Mouse (Mus musculus): ENCODE data around the gene Slc5a8. TPM values are rescaled to one million over a fixed set of nuclear protein-coding genes. Genes with fewer than 3 reads are reported as not detected.

Slc5a8 gene
- total RNA-seq (2022): under 1 TPM in 1 of 4 experiments, not detected in 3; 0.14 TPM

DNA sequence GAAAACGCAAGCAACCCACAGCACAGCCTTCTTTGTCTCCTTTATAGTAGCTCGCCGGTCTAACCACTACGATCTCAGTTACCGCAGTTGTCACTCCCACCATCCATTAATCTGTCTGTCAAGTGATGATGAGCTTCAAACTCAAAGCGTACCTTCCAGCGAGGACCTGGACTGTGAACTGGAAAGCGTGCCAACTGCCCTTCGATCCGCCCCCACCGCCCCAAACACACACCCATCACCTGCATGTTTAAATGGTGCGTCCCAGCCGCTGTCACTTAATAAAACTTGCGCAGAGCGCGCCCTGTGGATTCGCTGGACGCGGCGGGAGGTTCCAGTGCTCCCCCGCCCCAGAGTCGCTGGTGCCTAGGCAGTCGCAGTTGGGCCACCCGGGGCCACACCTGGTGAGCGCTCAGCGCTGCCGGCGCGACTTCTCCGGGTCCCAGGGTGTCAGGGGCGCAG, at the start of gene Slc5a8:
TSS of gene Slc5a8 (plus strand) at position 361 of the 459 bp plus-strand sequence.
- DNase-seq (ENCODE audit: low spot score in 2 of 2): no peak

DNA sequence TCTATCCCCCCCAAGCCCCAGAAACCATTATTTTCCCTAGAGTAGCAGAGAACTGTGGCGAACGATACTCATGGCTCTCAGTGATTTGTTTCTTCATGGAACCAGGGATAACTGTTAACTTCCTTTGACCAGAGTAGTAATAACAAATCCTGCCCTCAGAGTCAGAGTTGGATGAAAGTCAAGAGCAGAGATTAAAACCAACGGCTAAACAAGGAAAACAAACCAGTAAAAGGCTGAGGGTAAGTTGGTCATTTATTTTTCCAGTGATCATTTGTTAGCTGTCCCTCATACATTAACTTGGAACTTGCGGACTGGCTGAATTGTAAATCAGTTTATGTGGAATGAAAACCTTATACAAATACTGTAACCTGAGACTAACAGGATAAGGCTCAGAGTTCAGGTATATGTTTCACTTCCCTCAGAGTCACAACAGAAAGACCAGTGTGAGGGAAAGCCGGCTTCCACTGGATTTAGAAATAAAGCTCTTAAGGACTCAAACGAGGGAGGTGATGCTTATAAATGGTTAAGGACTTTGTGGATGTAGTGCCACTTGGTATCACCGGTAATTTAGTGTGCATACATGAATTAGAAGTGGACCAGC, 36.8 kb upstream of the Slc5a8 start:
- no peak for DNase-seq (ENCODE audit: low spot score in 2 of 2)

DNA sequence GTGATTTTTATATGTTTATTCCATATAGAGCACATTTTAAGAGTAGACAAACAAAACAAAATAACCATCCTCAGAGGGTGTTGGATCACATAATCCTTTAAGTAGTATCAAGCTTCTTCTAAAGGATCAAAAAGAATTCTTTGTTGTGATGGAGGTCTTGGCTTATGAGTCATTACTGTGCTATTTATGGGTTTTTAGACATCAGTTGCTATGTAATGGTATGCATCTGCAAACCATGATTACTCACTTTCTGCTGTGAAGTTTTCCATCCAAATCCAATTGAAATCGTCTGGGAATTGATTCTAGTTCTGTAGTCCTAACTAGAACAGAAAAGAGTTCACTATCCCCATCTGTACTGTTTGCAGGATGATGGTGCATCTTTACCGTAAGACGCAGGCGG, 35.8 kb upstream of the Slc5a8 start:
- no peak for DNase-seq (ENCODE audit: low spot score in 2 of 2)

DNA sequence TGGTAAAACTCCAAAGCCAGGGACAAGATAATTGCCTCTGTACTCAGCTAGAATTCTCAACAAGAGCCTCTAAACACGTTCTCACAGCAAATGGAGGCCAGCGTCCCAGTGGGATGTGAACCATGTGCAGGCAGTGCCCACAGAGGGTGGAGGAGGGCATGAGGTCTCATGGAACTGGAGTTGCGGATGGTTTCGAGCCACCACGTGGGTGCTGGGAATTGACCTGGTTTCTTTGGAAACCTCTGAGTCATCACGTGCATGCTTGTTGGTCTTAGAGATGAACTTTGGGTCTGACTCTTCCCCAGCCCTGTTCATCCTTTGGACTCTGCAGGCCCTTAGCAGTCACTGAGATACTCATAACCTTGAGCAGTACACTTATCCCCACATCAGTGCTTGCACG, 32.5 kb upstream of the Slc5a8 start:
- no peak for DNase-seq (ENCODE audit: low spot score in 2 of 2)

DNA sequence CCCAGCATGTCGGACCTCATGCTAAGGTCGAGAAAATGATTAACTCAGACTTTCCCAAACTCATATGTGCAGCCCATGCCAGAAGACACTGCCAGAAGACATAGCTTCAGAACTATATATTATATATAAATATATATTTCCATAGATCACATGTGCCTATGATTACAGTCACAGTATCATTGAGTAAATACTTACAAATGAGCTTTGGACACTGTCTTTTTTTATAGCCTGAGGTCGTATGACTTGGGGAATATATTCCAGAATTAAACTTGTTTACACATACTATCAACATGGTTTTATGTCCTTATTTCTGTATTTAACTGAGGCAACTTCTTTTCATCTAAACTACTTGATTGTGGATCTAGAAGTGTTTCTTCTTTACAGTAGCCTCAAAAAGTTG, 24.9 kb upstream of the Slc5a8 start:
- DNase-seq (ENCODE audit: low spot score in 2 of 2): no peak

DNA sequence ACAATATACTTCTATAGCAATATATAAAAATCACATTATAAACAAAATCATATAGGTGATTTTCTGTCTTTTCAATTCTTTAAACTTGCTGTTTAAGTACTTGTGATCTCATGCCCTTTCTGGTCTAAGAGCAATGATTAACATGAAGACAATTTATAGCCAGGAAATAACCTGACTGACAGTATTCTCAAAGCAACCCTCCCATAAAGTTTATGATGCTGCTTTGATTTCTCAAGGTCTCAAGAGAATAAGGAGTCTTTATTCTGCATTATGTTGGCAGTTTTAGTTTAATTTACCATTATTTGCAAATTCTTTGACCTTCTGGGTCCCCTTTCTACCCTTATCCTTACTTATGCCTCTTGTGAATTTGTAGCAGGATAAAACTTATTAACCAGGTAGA, 24.4 kb upstream of the Slc5a8 start:
- no peak for DNase-seq (ENCODE audit: low spot score in 2 of 2)

DNA sequence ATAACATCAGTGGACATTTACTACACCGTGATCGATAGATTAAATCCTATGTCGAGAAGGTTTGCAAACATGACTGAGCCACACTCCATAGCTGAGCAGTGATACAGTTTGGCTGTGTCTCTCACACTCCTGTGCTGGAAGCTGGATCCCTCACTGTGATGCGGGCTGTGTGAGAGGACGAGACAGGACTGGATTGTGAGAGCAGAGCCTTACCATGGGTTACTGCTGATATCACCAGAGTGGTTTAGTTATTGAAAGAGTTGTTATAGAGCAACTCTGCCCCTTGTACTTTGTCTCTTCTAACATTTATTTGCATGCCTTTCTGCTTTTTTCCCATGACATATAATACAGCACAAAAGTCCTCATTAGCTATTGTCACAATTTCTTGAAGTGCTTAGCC, 23.5 kb upstream of the Slc5a8 start:
- no peak for DNase-seq (ENCODE audit: low spot score in 2 of 2)

DNA sequence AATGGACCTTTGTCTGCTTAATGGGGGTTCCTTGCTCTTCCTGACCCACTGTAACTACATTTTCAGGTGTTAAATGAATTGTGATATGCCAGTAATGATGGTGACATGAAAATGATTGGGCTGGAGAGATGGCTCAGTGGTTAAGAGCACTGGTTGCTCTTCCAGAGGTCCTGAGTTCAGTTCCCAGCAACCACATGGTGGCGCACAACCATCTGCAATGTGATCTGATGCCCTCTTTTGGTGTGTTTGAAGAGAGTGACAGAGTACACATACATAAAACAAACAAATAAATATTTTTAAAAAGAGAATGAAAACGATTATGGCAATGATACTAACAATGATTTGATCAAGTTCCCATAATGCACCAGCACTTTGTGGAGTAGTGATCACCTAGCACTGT, 19.8 kb upstream of the Slc5a8 start:
- DNase-seq (ENCODE audit: low spot score in 2 of 2): no peak

DNA sequence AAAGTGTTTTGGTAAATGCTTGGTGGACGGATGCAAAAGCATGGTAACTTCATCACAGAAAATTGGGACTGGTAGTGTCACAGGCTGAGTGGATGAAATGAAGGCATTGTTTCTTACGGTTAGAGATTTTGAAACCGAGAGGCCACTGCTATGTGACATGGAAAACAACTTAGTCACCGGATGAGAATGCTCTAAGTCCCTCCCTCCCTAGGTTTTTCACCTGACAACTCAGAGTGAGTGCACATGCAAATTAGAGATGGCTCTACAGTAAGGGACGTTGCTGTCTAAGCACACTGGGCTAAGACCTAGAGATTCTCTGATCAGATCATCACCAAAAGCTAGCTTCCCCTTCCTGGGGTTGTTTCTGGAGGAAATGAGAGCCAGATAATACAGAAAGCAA, 10.9 kb upstream of the Slc5a8 start:
- no peak for DNase-seq (ENCODE audit: low spot score in 2 of 2)

DNA sequence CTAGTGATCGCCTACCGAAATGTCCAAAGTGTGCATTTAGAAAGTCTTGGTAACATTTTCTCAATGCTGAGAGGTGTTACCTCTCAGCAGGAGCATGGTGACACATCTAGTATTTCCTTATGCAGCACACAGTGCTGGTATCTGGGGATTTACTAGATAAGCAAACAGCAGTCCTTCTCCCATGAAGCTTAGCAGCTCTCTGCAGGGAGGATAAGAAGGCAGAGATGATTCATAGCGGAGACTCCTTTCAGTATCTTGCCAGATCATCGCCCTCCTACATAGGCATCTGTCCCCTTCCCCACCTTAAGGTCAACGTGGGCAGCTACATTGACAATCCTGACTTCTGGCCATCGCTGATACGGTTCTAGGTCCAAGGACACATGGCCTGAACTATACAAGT, 8.4 kb upstream of the Slc5a8 start:
- DNase-seq (ENCODE audit: low spot score in 2 of 2): no peak

DNA sequence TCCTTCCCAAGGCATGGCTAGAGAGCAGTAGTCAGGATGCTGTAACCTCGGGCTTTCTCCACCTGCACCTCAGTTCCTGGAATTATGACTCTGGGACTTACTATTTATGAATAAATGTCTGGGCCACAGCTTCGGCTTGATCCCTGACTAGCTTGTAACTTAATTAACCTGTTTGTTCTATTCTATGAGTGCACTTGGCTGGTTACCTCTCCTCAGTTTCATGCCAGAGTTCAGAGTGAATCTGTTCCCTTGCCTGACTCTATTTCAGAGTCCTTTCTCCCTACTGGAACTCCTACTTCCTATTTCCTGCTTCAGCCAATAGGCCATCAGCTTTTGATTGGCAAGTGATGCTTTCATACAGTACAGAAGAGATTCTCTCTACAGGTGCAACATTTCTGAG, 2.1 kb upstream of the Slc5a8 start:
- DNase-seq (ENCODE audit: low spot score in 2 of 2): no peak

DNA sequence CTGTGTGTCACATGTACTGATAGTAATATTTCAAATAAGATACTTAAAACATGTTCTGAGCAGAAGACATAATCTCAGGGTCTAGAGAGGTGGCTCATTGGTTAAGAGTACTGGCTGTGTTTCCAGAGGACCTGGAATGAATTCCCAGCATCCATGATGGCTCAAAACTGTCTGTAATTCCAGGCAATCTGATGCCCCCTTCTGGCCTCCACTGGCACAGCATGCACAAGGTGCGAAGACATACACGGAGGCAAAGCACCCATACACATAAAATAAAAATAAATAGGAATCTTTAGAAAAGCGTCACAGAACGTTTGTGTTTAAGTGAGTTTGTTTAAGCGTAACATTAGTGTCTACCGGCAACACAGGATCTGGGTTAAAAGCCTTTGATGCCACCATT, 956 bp upstream of the Slc5a8 start:
- DNase-seq (ENCODE audit: low spot score in 2 of 2): no peak

DNA sequence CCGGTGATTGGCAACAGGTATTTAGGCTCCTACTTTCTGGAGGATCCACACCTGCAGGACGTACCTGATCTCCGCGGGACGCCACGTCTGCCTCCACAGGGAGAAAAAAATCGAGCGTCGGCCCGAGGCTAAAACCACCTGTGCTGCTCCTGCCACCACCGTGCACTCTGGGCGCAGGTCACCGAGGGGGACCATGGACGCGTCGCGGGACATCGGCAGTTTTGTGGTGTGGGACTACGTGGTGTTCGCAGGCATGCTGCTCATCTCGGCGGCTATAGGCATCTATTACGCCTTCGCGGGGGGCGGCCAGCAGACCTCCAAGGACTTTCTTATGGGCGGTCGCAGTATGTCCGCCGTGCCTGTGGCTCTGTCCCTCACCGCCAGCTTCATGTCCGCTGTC, 322 bp downstream of the Slc5a8 start:
- DNase-seq (ENCODE audit: low spot score in 2 of 2): no peak

DNA sequence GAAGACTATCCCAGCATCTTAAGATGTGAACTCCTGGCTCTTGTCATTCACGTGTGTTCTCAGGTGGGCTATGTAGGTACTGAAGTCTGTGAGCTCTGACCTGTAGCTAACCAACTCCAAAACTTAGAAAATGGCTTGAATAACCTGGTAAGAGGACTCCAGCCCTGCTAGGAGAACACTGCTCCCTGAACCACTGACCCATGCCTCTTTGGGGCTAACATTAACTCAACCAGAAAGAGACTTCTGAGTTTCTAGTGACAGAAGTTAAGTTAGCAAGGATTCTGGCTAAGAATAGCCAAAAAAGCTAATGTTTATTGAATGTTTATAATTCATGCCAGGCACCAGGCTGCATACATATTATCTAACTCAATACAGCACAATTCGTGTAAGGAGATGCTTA, 2.6 kb downstream of the Slc5a8 start:
- no peak for DNase-seq (ENCODE audit: low spot score in 2 of 2)

DNA sequence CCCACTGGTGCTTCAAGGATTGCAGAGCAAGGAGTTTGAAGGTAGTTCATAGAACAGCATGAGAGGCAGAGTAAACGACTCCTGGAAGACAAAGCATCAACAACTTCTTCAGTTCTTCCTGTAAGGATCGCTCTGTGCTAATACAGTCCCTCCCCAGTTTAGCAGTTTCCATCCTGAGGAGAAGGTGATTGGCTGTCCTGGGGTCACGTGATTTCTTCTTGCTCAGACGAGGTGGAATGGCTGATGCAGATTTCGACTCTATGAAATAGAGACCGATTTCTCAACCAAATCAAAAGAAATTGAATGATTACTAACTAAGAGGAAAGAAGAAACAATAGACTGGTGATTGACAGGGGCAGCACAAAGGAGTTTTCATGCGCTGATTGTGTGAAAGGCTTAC, 5.6 kb downstream of the Slc5a8 start:
- no peak for DNase-seq (ENCODE audit: low spot score in 2 of 2)

DNA sequence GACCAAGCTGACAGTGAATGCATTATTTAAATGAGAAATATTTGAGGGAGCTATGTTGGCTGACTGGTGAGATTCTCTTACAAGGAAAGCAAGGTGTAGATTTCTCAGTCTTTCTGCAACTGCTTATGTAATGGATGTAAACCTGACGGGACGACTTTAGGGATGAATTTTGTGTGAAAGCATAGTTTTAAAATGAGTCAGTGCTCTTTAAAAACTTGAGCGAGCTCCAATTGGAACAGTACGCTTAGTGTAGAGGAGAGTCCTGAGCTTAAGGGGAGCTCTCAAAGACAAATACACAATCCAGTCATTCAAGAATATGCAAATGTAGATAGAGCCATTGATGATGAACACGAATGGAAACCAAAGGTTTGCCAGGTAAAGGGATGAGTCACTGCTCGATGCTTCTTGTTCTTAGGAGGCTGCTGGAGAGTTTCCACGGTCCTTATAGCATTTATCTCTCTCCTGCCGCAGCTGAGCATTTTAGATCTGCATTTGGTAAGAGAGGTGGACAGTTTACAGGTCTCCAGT, 6.8 kb downstream of the Slc5a8 start:
- no peak for DNase-seq (ENCODE audit: low spot score in 2 of 2)

DNA sequence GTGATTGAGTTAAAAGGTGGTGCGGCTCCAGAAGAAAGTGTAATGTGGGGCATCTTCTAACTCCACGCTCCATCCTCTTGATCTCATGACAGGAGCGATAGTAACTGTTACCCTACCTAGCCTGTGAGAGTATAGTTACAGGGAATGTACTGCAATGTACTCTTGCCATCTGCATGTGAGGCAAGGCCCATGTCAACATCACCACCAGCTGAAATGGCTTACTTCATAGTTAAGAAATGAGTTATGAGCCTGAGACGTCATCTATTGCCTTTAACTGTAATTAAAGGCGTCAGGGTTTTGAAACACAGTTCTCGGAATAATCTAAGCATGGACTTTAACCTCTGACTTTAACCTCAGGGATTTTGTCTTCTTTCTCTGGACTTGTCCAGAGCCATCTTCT, 11.2 kb downstream of the Slc5a8 start:
- no peak for DNase-seq (ENCODE audit: low spot score in 2 of 2)

DNA sequence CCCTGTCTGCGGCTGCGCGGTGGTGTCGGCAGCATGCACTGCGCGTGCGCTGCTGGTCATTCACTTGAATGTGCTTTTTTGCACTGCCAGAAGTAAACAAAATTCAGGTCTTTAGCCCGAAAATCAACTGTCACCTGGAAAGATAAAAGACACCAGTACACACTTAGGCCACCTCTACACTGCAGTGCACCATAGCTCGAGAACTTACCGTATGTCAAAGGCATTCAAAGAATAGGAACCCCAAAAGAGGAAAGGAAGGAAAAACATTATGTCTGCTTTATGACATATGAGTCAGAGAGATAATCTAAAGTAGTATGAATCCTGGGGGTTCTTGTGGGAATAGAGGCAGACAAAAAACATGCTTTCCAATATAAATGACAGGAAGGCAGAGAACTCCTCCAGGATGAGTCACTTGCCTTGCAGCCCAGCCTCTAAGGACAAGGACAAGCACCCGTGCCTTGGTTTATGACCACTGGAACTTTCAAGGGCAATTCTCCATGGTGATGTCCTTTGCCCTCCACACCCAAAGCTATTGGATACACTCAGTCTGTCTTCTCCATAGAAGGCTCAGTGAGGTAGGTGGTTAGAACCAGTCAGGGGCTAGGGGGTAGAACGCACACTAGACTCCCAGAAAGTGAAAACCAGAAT, 64.0 kb downstream of the Slc5a8 start:
- DNase-seq (ENCODE audit: low spot score in 2 of 2): no peak

DNA sequence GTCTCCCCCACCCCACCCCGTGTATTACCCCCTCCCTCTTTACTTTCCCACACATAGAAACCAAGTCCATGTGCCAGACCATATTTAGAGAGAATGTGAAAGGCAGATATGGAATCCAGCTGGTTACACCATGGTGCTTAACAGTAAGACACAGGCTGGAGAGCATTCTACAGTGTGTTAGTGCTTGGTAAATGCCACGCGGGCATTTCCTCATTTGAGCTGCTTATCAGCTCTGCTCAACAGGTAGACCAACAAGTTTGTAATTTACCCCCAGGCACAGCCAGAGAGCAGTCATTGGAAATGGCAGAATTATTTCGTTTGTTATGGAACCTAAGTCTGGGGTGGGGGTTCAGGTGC, 64.5 kb downstream of the Slc5a8 start:
- DNase-seq (ENCODE audit: low spot score in 2 of 2): no peak

DNA sequence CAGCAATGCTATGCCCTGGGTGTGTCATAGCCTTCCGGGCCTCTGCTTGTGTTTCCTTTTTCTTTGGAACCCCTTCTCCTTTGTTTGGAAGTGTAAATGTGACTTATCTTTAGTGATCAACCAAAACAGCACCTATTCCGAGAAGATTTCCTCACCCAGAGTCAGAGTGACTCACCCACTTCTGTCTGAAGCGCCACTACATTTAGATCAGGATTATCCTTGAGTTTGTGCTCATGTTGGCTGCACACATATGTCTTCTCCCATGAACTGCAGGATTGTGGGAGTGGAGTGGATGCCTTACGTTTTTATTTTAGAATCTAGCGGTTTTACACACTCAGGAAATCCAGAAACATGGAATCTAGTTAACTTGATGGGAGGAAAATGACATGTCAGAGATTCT, 75.0 kb downstream of the Slc5a8 start:
- no peak for DNase-seq (ENCODE audit: low spot score in 2 of 2)

DNA sequence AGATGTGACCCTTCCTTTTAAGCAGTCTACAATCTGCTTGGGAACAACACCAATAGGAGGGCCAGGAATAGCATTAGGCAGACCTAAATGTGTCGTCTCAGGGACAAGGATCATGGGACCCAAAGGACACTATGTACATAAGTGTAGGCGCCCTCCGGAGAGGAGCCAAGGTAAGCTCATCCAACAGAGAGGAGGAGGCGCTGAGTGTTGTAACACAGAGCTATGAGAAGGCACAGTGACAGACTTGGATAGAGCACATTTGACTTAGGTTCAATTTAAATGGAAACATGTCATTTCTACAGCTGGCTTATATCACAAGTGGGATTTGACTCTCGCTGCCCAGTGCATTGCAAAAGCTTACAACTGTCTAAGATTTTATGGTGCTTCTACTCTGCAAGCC, 82.8 kb downstream of the Slc5a8 start:
- DNase-seq (ENCODE audit: low spot score in 2 of 2): no peak

DNA sequence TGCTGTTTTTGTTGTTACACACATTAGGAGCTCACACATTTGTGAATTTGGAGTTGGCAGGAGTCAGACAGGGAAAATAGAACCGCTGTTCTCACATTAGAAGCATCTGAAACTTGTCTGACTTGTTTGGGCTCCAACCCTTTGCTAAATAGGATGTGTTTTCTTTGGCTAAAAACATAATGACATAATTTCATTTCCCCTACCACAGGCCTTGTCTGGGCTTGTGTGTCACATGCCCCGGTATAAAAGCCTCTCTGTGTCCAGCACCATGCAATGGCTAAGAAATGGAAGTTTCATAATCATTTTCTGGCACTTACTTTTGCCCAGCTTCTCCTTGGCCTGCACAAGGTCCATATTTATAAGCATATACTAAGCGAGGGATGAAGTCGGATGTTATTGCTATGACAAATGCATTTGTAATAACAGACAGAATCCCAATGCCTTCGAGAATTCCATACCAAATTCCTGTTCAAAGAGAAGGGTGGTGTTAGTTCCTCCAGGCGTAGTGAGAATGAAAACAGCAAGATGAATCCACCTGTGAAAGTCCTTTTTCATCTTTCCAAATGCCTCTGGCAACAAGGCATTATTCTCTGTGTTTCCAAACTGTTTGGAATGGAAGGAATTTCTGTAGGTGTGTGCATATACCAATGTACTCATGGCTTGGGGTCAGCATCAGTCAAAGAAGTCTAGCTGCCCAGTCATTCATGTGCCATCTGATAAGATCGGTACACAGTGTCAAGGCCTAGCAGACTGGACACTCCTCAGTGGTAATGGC, 85.3 kb downstream of the Slc5a8 start:
- no peak for DNase-seq (ENCODE audit: low spot score in 2 of 2)

DNA sequence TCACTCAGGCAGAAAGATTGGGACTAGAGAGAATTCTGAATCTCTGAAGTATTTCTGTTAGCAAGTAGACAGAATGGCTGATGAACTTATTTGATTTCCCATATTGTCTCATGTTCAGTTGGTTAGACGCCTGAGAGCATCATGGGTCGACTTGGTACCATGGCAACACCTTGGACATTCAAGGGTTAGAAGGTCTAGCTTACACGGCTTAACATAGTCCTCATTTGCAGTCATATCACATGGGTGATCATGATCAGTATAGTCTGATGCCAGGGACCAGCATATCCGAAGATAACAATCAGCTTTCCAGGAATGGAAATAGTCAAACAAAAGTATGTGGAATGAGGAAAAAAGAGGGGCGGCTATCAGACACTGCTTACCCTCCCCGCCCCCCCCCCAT, 93.1 kb downstream of the Slc5a8 start:
- DNase-seq (ENCODE audit: low spot score in 2 of 2): no peak

Measured in layer of hippocampus, adult 8-10 months (tissue).